18 mouse cellular contexts compared by ENCODE assay signal in genomic region chr10:99116237-99116632, GRCm38 (mm10). TPM values are rescaled to one million over a fixed set of nuclear protein-coding genes. Genes with fewer than 3 reads are reported as not detected.
A peak's percentile ranks its signal among the peaks of the same experiment; 100 is the strongest.
DNase-seq lines count a peak whose midpoint lies in the region; ATAC-seq and TF ChIP-seq lines count a peak whose summit lies in the region.
"Had no signal": no experiment of that assay in that cellular context is flagged by ENCODE, and none has a peak within 500 bp of the region (broad histone marks: within the 10 kb centered on the region; RNA-seq: fewer than 3 reads in every experiment).

No protein-coding gene starts in this region.

- peaks cover 21% of the 10 kb centered on the region for H3K4me1 ChIP-seq in kidney, embryonic 14.5 days (ENCODE audit: control insufficient read depth, insufficient read depth, low read length)
- 0 out of 2 replicates have a peak, but pooled peaks cover 6% of the 10 kb centered on the region for H3K4me1 ChIP-seq in kidney, adult 2 months (ENCODE audit: control insufficient read depth, insufficient read depth, low read length)
- peaks cover 44% of the 10 kb centered on the region for H3K4me1 ChIP-seq in limb, embryonic 13.5 days

- no peak overlapping the region for H3K9ac ChIP-seq in kidney, embryonic 14.5 days (ENCODE audit: low read depth, low read length)
- no peak overlapping the region for H3K9ac ChIP-seq in limb, embryonic 13.5 days
- H3K9ac ChIP-seq: embryonic facial prominence, embryonic 12.5 days; midbrain, embryonic 15.5 days had no signal

- no peak for TF ChIP-seq CTCF in kidney, adult 2 months (conservative IDR thresholded peaks at IDR 0.05; ENCODE audit: insufficient read depth, insufficient read length, low read depth, low read length)

- ATAC-seq in frontal cortex, adult (ENCODE audit: low TSS enrichment), result peak; percentile 67
- 0 out of 2 replicates have a peak, but pooled peaks have one; percentile 5 for ATAC-seq in kidney, embryonic 14.5 days (ENCODE audit: low FRiP score, low TSS enrichment)
- no peak for ATAC-seq in limb, embryonic 13.5 days (ENCODE audit: low FRiP score, low read depth)
- no peak for ATAC-seq in erythroblast, adult 5-6 weeks (replicated peaks; ENCODE audit: low FRiP score, poor library complexity, severe bottlenecking)
- ATAC-seq: midbrain, embryonic 15.5 days had no signal

- no peak for TF ChIP-seq POLR2A in kidney, adult 2 months (IDR thresholded peaks at IDR 0.05; ENCODE audit: low read depth, low read length)

- H3K9me3 ChIP-seq in kidney, embryonic 14.5 days (ENCODE audit: control insufficient read depth, low read length), result no peaks in the 10 kb centered on the region
- H3K9me3 ChIP-seq in limb, embryonic 13.5 days, result no peaks in the 10 kb centered on the region
- H3K9me3 ChIP-seq: embryonic facial prominence, embryonic 12.5 days; forebrain, embryonic 10.5 days; midbrain, embryonic 15.5 days had no signal

- WGBS in kidney, embryonic 14.5 days, result 31% methylated on average over 8 of the region's 8 CpGs
- 68% methylated on average over 8 of the region's 8 CpGs for WGBS in kidney, adult 2 months
- WGBS in limb, embryonic 13.5 days, result 34% methylated on average over 8 of the region's 8 CpGs

- H3K36me3 ChIP-seq in kidney, embryonic 14.5 days (ENCODE audit: control insufficient read depth, insufficient read depth, low read length), result no peaks in the 10 kb centered on the region; the same call in 1 of the 2 replicates
- no peaks in the 10 kb centered on the region for H3K36me3 ChIP-seq in kidney, adult 2 months (ENCODE audit: control insufficient read depth, insufficient read depth, low read length)
- H3K36me3 ChIP-seq in limb, embryonic 13.5 days, result peaks cover 2% of the 10 kb centered on the region
- H3K36me3 ChIP-seq: embryonic facial prominence, embryonic 12.5 days; midbrain, embryonic 15.5 days had no signal

- no peaks in the 10 kb centered on the region for H3K27me3 ChIP-seq in kidney, embryonic 14.5 days (ENCODE audit: control insufficient read depth, insufficient read depth, low read length)
- H3K27me3 ChIP-seq in kidney, adult 2 months (replicated peaks; ENCODE audit: control insufficient read depth, insufficient read depth, low read length), result no peaks in the 10 kb centered on the region
- no peaks in the 10 kb centered on the region for H3K27me3 ChIP-seq in limb, embryonic 13.5 days
- H3K27me3 ChIP-seq: embryonic facial prominence, embryonic 12.5 days; midbrain, embryonic 15.5 days had no signal

- H3K27ac ChIP-seq in kidney, embryonic 14.5 days (ENCODE audit: low read depth, low read length), result no peak overlapping the region
- no peak overlapping the region for H3K27ac ChIP-seq in kidney, adult 2 months (ENCODE audit: insufficient read depth, low read depth, low read length)
- H3K27ac ChIP-seq in limb, embryonic 13.5 days, result no peak overlapping the region
- H3K27ac ChIP-seq: embryonic facial prominence, embryonic 12.5 days; forebrain, embryonic 10.5 days; midbrain, embryonic 15.5 days had no signal

- H3K4me3 ChIP-seq in kidney, embryonic 14.5 days (ENCODE audit: low read length), result no peak overlapping the region
- no peak overlapping the region for H3K4me3 ChIP-seq in kidney, adult 2 months (ENCODE audit: insufficient read depth, low read depth, low read length)
- no peak overlapping the region for H3K4me3 ChIP-seq in limb, embryonic 13.5 days
- H3K4me3 ChIP-seq: embryonic facial prominence, embryonic 12.5 days; forebrain, embryonic 10.5 days; midbrain, embryonic 15.5 days had no signal

- no peak for DNase-seq in frontal cortex, postnatal 14 days (ENCODE audit: low spot score in 2 of 2)
- no peak for DNase-seq in kidney, adult 2 months
- DNase-seq in brain, adult 2 months (ENCODE audit: low read depth, low spot score), result peak; percentile 26
- no peak for DNase-seq in layer of hippocampus, adult 18-20 months (ENCODE audit: low spot score in 2 of 2)
- DNase-seq: cerebellum, adult 9-10 months; lung, postnatal 4 days had no signal

- peak overlapping the region; percentile 30 for H3K4me2 ChIP-seq in kidney, embryonic 14.5 days (replicated peaks; ENCODE audit: low read depth, low read length)
- H3K4me2 ChIP-seq in limb, embryonic 13.5 days (replicated peaks), result peak overlapping the region; percentile 41
- H3K4me2 ChIP-seq: embryonic facial prominence, embryonic 12.5 days; midbrain, embryonic 15.5 days had no signal

RNA-seq across cellular contexts. Expression of gene Galnt4, which starts 8.3 kb away (rescaled TPM):
- 5.4 and 12.4 TPM in 2 replicates for polyA plus RNA-seq in kidney, embryonic 14.5 days (2014; fragmentation: Nextera tagmentation; extraction: Ambion mirVana)
- 1.7 and 1.8 TPM in 2 replicates for polyA plus RNA-seq in kidney, adult 2 months (2012; rRNA removed)
- polyA plus RNA-seq in limb, embryonic 13.5 days (2015; fragmentation: Nextera tagmentation; extraction: Ambion mirVana), result 8.9 and 10.1 TPM in 2 replicates
- total RNA-seq in layer of hippocampus, adult 18-20 months (2021), result 1 to 10 TPM; 2.7 to 3.1 TPM
- total RNA-seq in erythroblast, adult 5-6 weeks (2015; ENCODE audit: low replicate concordance), result 2.5 TPM in 2 replicates
- total RNA-seq in erythroblast, adult 5-6 weeks (2017; ENCODE audit: low replicate concordance), result 2.2 and 4.4 TPM in 2 replicates

RNA-seq across cellular contexts. Expression of gene Poc1b, which starts 9.4 kb away (rescaled TPM):
- polyA plus RNA-seq in kidney, embryonic 14.5 days (2014; fragmentation: Nextera tagmentation; extraction: Ambion mirVana), result 18.1 and 28.9 TPM in 2 replicates
- polyA plus RNA-seq in kidney, adult 2 months (2012; rRNA removed), result 6.9 and 10.2 TPM in 2 replicates
- polyA plus RNA-seq in limb, embryonic 13.5 days (2015; fragmentation: Nextera tagmentation; extraction: Ambion mirVana), result 17.6 and 22.6 TPM in 2 replicates
- total RNA-seq in layer of hippocampus, adult 18-20 months (2021), result 1 to 10 TPM; 6.7 to 7.3 TPM
- total RNA-seq in erythroblast, adult 5-6 weeks (2015; ENCODE audit: low replicate concordance), result 9.2 and 18.6 TPM in 2 replicates
- 1.3 and 3.7 TPM in 2 replicates for total RNA-seq in erythroblast, adult 5-6 weeks (2017; ENCODE audit: low replicate concordance)

RNA-seq across cellular contexts. Expression of gene Phxr2, which starts 9.9 kb away (rescaled TPM):
- 0.17 TPM in 1 of 2 replicates, not detected in the other for polyA plus RNA-seq in kidney, embryonic 14.5 days (2014; fragmentation: Nextera tagmentation; extraction: Ambion mirVana)
- not detected in 2 replicates for polyA plus RNA-seq in kidney, adult 2 months (2012; rRNA removed)
- not detected in 2 replicates for polyA plus RNA-seq in limb, embryonic 13.5 days (2015; fragmentation: Nextera tagmentation; extraction: Ambion mirVana)
- total RNA-seq in layer of hippocampus, adult 18-20 months (2021), result not detected
- not detected in 2 replicates for total RNA-seq in erythroblast, adult 5-6 weeks (2015; ENCODE audit: low replicate concordance)
- not detected in 2 replicates for total RNA-seq in erythroblast, adult 5-6 weeks (2017; ENCODE audit: low replicate concordance)
- total RNA-seq: adrenal gland, adult 18-20 months; left cerebral cortex, postnatal 25 days had no signal
- polyA plus RNA-seq: forebrain, embryonic 10.5 days; liver, embryonic 16.5 days; midbrain, embryonic 15.5 days; neural tube, embryonic 11.5 days; urinary bladder, adult 2 months had no signal

Comparison
In these comparisons a context has a peak if more than half of its experiments do, and no peak if none do; other contexts are left out.
1. ATAC-seq: peak in frontal cortex, adult (single experiment) and kidney, embryonic 14.5 days (single experiment); none in limb, embryonic 13.5 days (single experiment) and erythroblast, adult 5-6 weeks (single experiment).